Mouse (Mus musculus) erythroblast, embryonic 14.5 days (primary cell): ENCODE measurements around the gene Rab11fip5. TPM values are rescaled to one million over a fixed set of nuclear protein-coding genes. Genes with fewer than 3 reads are reported as not detected.

Source experiments
- H3K27me3 ChIP-seq: 2 replicates; pipeline ENCODE4 v1.6.1; 2012; ENCODE audit warnings: inconsistent platforms; ENCODE audit not compliant: control insufficient read depth
- H3K36me3 ChIP-seq: 2 replicates; pipeline ENCODE4 v1.6.1; 2012; ENCODE audit warnings: mild to moderate bottlenecking, inconsistent platforms; ENCODE audit not compliant: control insufficient read depth
- H3K4me1 ChIP-seq: 2 replicates; pipeline ENCODE4 v1.6.1; 2012; ENCODE audit warnings: inconsistent platforms; ENCODE audit not compliant: control insufficient read depth
- H3K4me3 ChIP-seq: replicated peaks from 2 replicates; pipeline ENCODE3; 2012; ENCODE audit warnings: moderate library complexity, mild to moderate bottlenecking, inconsistent platforms
- H3K9me3 ChIP-seq: 2 replicates; pipeline ENCODE4 v1.6.1; 2012; ENCODE audit warnings: low read length, inconsistent platforms, mixed read lengths; ENCODE audit not compliant: control insufficient read depth
- GATA1 ChIP-seq: IDR thresholded peaks from 2 replicates; pipeline ENCODE4 v1.6.1; 2012; ENCODE audit warnings: low read length, inconsistent platforms, mixed read lengths
- TAL1 ChIP-seq: IDR thresholded peaks from 3 replicates; pipeline ENCODE4 v1.6.1; 2012; ENCODE audit warnings: low read length, inconsistent platforms, mixed read lengths
- polyA plus RNA-seq: library from polyadenylated mRNA; stranded (reverse); fragments of >175 nt; gene quantifications from 2 replicates; pipeline ENCODE4 v1.2.3, GENCODE M21; 2012

Rab11fip5 gene
- polyA plus RNA-seq, 1 experiment, result 0.01 TPM

DNA sequence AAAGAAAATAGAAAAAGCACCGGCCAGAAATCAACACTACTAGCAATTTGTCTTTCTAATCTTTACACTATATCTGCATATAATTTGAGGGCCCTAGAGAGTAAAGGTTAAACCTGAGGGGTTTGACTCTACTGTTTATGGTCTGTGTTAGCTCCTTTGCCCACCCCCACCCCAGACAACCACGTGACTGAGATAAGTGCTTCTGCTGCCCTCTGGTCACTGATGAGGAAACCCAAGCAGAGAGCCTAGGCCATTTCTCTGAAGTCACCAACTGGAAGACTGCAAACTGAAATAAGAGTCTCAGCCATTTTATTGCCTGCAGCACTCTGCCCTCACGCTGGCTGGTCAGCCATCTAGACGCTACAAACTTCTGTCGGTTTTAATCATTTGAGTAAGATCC, 3.4 kb upstream of the Rab11fip5 start:
- H3K4me1 ChIP-seq, result peaks cover 63% of the 10 kb centered on the region
- no peaks in the 10 kb centered on the region for H3K36me3 ChIP-seq
- TF ChIP-seq TAL1 (no peak), GATA1 (no peak)
- no peaks in the 10 kb centered on the region for H3K9me3 ChIP-seq
- H3K27me3 ChIP-seq, result peaks cover 10% of the 10 kb centered on the region
- H3K4me3 ChIP-seq, result no peak overlapping the region

GRCm38 (mm10) chr6:85377066-85377734, 2.8 kb upstream of the Rab11fip5 start:
- TF ChIP-seq TAL1 (no peak), GATA1 (no peak)
- Histone ChIP-seq H3K4me1 (peaks cover 63% of the 10 kb centered on the region), H3K27me3 (peaks cover 15% of the 10 kb centered on the region), H3K9me3 (no peaks in the 10 kb centered on the region), H3K4me3 (no peak overlapping the region), H3K36me3 (no peaks in the 10 kb centered on the region)

- H3K36me3 ChIP-seq, result no peaks in the 10 kb centered on the region
- TF ChIP-seq TAL1, result no peak
- no peak for TF ChIP-seq GATA1
- H3K27me3 ChIP-seq, result peaks cover 15% of the 10 kb centered on the region
- H3K9me3 ChIP-seq, result no peaks in the 10 kb centered on the region
- H3K4me1 ChIP-seq, result peaks cover 48% of the 10 kb centered on the region
- H3K4me3 ChIP-seq, result peak overlapping the region; percentile 66
These were observed 290 bp upstream of the Rab11fip5 start for GRCm38 (mm10) chr6:85374734-85375114.

DNA sequence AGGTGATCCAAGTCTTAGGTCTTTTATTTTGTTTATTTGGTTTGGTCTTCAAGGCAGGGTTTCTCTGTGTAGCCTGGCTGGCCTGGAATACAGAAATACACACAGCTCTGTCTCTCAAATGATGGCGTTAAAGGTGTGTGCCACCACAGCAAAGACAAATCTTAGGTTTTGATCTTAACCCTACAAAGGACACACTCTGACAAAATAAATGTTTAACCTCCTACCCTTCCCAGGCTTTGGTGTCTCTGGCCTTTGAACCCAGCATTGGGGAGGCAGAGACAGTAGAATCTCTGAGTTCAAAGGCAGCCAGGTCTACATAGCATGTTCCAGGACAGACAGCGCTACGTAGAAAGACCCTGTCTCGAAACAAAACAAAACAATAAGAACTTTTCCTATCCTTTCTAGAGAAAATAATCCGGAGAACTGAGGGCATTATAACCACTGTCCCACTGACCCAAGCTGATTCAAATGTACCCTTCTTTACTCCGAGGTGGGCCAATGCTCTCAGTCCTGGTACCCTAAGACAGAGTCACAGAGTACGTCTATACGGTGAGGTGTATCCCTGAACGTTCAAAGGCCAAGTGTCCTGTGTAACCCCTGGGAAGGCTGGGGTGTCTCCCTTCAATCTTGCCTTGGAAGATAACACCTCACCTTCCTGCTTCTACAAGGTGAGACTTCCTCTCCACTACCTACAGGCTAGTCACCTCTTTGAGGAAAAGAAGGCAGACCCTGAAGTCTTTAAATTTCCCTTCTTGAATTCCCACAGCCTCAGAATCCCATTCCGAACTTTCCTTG, 1.2 kb downstream of the Rab11fip5 start:
- H3K9me3 ChIP-seq, result no peaks in the 10 kb centered on the region
- no peaks in the 10 kb centered on the region for H3K36me3 ChIP-seq
- TF ChIP-seq GATA1 (no peak), TAL1 (no peak)
- H3K4me1 ChIP-seq, result peaks cover 45% of the 10 kb centered on the region
- H3K27me3 ChIP-seq, result peaks cover 15% of the 10 kb centered on the region
- H3K4me3 ChIP-seq, result no peak overlapping the region

GRCm38 (mm10) chr6:85372496-85372895, 1.9 kb downstream of the Rab11fip5 start:
- H3K4me3 ChIP-seq, result no peak overlapping the region
- no peak for TF ChIP-seq TAL1
- H3K4me1 ChIP-seq, result peaks cover 42% of the 10 kb centered on the region
- H3K36me3 ChIP-seq, result no peaks in the 10 kb centered on the region
- peaks cover 15% of the 10 kb centered on the region for H3K27me3 ChIP-seq
- no peaks in the 10 kb centered on the region for H3K9me3 ChIP-seq

- no peaks in the 10 kb centered on the region for H3K36me3 ChIP-seq
- peaks cover 40% of the 10 kb centered on the region for H3K4me1 ChIP-seq
- H3K9me3 ChIP-seq, result no peaks in the 10 kb centered on the region
- H3K27me3 ChIP-seq, result peaks cover 15% of the 10 kb centered on the region
- H3K4me3 ChIP-seq, result no peak overlapping the region
- TF ChIP-seq GATA1, result no peak
- no peak for TF ChIP-seq TAL1
These were observed 2.5 kb downstream of the Rab11fip5 start for GRCm38 (mm10) chr6:85371859-85372405.

GRCm38 (mm10) chr6:85370666-85371430, 3.6 kb downstream of the Rab11fip5 start:
- H3K36me3 ChIP-seq, result no peaks in the 10 kb centered on the region
- H3K27me3 ChIP-seq, result peaks cover 15% of the 10 kb centered on the region
- H3K4me1 ChIP-seq, result peaks cover 38% of the 10 kb centered on the region
- no peaks in the 10 kb centered on the region for H3K9me3 ChIP-seq
- no peak overlapping the region for H3K4me3 ChIP-seq
- TF ChIP-seq TAL1, result no peak
- TF ChIP-seq GATA1, result no peak

- TF ChIP-seq TAL1 (no peak), GATA1 (no peak)
- Histone ChIP-seq H3K4me1 (peaks cover 33% of the 10 kb centered on the region), H3K27me3 (peaks cover 15% of the 10 kb centered on the region), H3K36me3 (no peaks in the 10 kb centered on the region), H3K4me3 (no peak overlapping the region), H3K9me3 (no peaks in the 10 kb centered on the region)
These were observed 4.4 kb downstream of the Rab11fip5 start for GRCm38 (mm10) chr6:85370041-85370440.
